Mouse (Mus musculus) stomach, postnatal 0 days (tissue): ENCODE measurements at regions not wholly inside any gene's neighbourhood (a gene's known extent, or its start where the extent isn't known, plus 50 kb on each side); places are given as distances from the start of the nearest gene placed in this dataset.

Experiments used
- ATAC-seq: fragments of 200-750 bp; cut with Nextera tagmentation; 2 replicates; pipeline ENCODE4 v1.8.0; 2017; ENCODE audit not compliant: low FRiP score, low TSS enrichment
- DNase-seq: peaks from one replicate; pipeline ENCODE4 v3.0.0-alpha.2; 2016; ENCODE audit warnings: low spot score
- H3K27ac ChIP-seq: fragments of 300-500 bp; sonication (generic); replicated peaks from 2 replicates; pipeline ENCODE4 v1.5.1; 2014; ENCODE audit warnings: mild to moderate bottlenecking, control low read depth
- H3K27me3 ChIP-seq: fragments of 300-500 bp; sonication (generic); 2 replicates; pipeline ENCODE4 v1.6.1; 2014; ENCODE audit warnings: low read length; ENCODE audit not compliant: control insufficient read depth, insufficient read depth
- H3K36me3 ChIP-seq: fragments of 300-500 bp; sonication (generic); 2 replicates; pipeline ENCODE4 v1.6.1; 2014; ENCODE audit warnings: low read length, mixed read lengths; ENCODE audit not compliant: control insufficient read depth, insufficient read depth
- H3K4me1 ChIP-seq: fragments of 300-500 bp; sonication (generic); replicated peaks from 2 replicates; pipeline ENCODE4 v1.6.1; 2014; ENCODE audit warnings: antibody characterized with exemption; ENCODE audit not compliant: control insufficient read depth, insufficient read depth
- H3K4me2 ChIP-seq: fragments of 300-500 bp; sonication (generic); replicated peaks from 2 replicates; pipeline ENCODE4 v1.6.1; 2014; ENCODE audit warnings: low read depth, mild to moderate bottlenecking, control low read depth, moderate library complexity
- H3K4me3 ChIP-seq: fragments of 300-500 bp; sonication (generic); 2 replicates; pipeline ENCODE4 v1.5.1; 2014; ENCODE audit warnings: low read depth, low read length, control low read depth
- H3K9ac ChIP-seq: fragments of 300-500 bp; sonication (generic); 2 replicates; pipeline ENCODE4 v1.6.1; 2014; ENCODE audit warnings: mild to moderate bottlenecking, low read length, control low read depth, mixed read lengths
- H3K9me3 ChIP-seq: fragments of 300-500 bp; sonication (generic); 2 replicates; pipeline ENCODE4 v1.6.1; 2016; ENCODE audit warnings: low read length; ENCODE audit not compliant: control insufficient read depth
- CTCF ChIP-seq: IDR thresholded peaks from 2 replicates; pipeline ENCODE4 v1.5.1; 2016; ENCODE audit warnings: antibody characterized with exemption, low read depth, mild to moderate bottlenecking, moderate library complexity
- EP300 ChIP-seq: optimal IDR thresholded peaks from 2 replicates; pipeline ENCODE3; 2016; ENCODE audit warnings: antibody characterized with exemption
- WGBS: fragments of 180-500 bp; shearing (Covaris S2); extraction: QIAGEN DNeasy Blood & Tissue Kit; methylation state at CpG from one replicate; pipeline ENCODE4 v1.1.7; 2014; 5-methylcytosine and 5-hydroxymethylcytosine counted together

GRCm38 (mm10) chr11:35044659-35045058, 76.4 kb upstream of the Slit3 start:
- H3K4me3 ChIP-seq = no peak overlapping the region
- H3K27ac ChIP-seq = no peak overlapping the region
- no peak overlapping the region for H3K4me2 ChIP-seq
- DNase-seq = no peak
- no peaks in the 10 kb centered on the region for H3K36me3 ChIP-seq
- TF ChIP-seq CTCF = no peak
- no peak for TF ChIP-seq EP300
- no peaks in the 10 kb centered on the region for H3K27me3 ChIP-seq
- no peak for ATAC-seq
- WGBS = 85% methylated on average over 1 of the region's 1 CpGs
- no peak overlapping the region for H3K9ac ChIP-seq
- no peaks in the 10 kb centered on the region for H3K4me1 ChIP-seq
- no peaks in the 10 kb centered on the region for H3K9me3 ChIP-seq

- no peak overlapping the region for H3K9ac ChIP-seq
- WGBS = 5% methylated on average over 8 of the region's 8 CpGs
- H3K4me2 ChIP-seq = no peak overlapping the region
- H3K4me1 ChIP-seq = 0 out of 2 replicates have a peak, but pooled peaks cover 2% of the 10 kb centered on the region
- TF ChIP-seq CTCF (no peak), EP300 (no peak)
- H3K9me3 ChIP-seq = no peaks in the 10 kb centered on the region
- H3K4me3 ChIP-seq = no peak overlapping the region
- no peak overlapping the region for H3K27ac ChIP-seq
- DNase-seq (no peak), ATAC-seq (no peak)
- H3K36me3 ChIP-seq = no peaks in the 10 kb centered on the region
- no peaks in the 10 kb centered on the region for H3K27me3 ChIP-seq
Measured at GRCm38 (mm10) chr11:35024448-35024847, 96.6 kb upstream of the Slit3 start.

DNA sequence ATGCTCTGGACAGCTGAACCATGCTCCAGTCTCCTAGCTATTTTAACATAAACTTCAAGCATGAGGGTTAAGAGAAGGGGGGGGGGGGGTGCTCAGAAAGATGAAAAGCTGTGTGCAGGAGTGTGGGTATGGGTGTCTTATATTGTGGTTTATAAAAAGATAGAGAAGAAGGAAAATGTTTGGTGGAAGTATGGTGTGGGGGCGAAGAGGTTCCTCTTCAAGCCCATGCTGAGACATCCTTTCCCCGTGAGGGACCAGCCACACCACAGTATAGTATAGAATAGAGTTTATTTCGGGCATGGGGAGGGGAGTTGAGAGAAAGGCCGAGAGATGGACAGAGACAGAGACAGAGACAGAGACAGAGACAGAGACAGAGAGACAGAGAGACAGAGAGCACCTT, 97.2 kb upstream of the Slit3 start:
- no peak for TF ChIP-seq EP300
- TF ChIP-seq CTCF = no peak
- no peak overlapping the region for H3K4me2 ChIP-seq
- no peaks in the 10 kb centered on the region for H3K9me3 ChIP-seq
- WGBS = 82% methylated on average over 4 of the region's 4 CpGs
- ATAC-seq = no peak
- no peak overlapping the region for H3K27ac ChIP-seq
- DNase-seq = no peak
- no peaks in the 10 kb centered on the region for H3K36me3 ChIP-seq
- H3K4me3 ChIP-seq = no peak overlapping the region
- 0 out of 2 replicates have a peak, but pooled peaks cover 2% of the 10 kb centered on the region for H3K4me1 ChIP-seq
- no peaks in the 10 kb centered on the region for H3K27me3 ChIP-seq
- no peak overlapping the region for H3K9ac ChIP-seq

- WGBS = 72% methylated on average over 3 of the region's 3 CpGs
- H3K4me3 ChIP-seq = no peak overlapping the region
- no peak for ATAC-seq
- DNase-seq = no peak
- H3K4me2 ChIP-seq = no peak overlapping the region
- no peaks in the 10 kb centered on the region for H3K36me3 ChIP-seq
- H3K27ac ChIP-seq = no peak overlapping the region
- no peaks in the 10 kb centered on the region for H3K9me3 ChIP-seq
- no peak for TF ChIP-seq EP300
- TF ChIP-seq CTCF = no peak
- H3K9ac ChIP-seq = no peak overlapping the region
- H3K27me3 ChIP-seq = no peaks in the 10 kb centered on the region
- 0 out of 2 replicates have a peak, but pooled peaks cover 2% of the 10 kb centered on the region for H3K4me1 ChIP-seq
Measured at GRCm38 (mm10) chr11:35021990-35022625, 98.9 kb upstream of the Slit3 start.

DNA sequence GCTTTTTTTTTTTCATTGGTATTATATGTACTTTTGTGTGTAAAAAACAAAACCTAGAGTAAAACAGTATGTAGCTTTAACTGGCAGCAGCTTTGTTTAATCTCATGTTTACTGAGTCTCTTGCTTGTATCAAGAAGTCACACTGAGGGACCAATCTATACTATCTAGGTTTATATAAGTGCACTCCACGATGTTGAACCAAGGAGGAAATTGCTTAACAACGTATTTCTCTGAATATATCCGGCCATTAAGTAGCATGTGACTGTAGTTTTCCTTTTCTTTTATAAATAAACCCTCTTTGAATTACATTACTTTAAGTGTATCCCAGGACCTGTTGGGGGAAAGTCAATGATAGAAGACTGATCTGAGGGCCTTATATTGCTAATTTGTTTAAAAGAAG, 104.0 kb upstream of the Slit3 start:
- Histone ChIP-seq H3K4me3 (no peak overlapping the region), H3K36me3 (no peaks in the 10 kb centered on the region), H3K4me1 (no peaks in the 10 kb centered on the region), H3K4me2 (no peak overlapping the region), H3K27me3 (no peaks in the 10 kb centered on the region), H3K9ac (no peak overlapping the region), H3K9me3 (no peaks in the 10 kb centered on the region), H3K27ac (no peak overlapping the region)
- no peak for TF ChIP-seq EP300
- TF ChIP-seq CTCF = no peak
- ATAC-seq (no peak), DNase-seq (no peak)
- 37% methylated on average over 3 of the region's 3 CpGs for whole genome bisulfite sequencing

GRCm38 (mm10) chr11:35011521-35012476, 109.2 kb upstream of the Slit3 start:
- H3K36me3 ChIP-seq = no peaks in the 10 kb centered on the region
- H3K27ac ChIP-seq = no peak overlapping the region
- ATAC-seq (no peak), DNase-seq (no peak)
- H3K9ac ChIP-seq = no peak overlapping the region
- H3K4me1 ChIP-seq = no peaks in the 10 kb centered on the region
- no peak overlapping the region for H3K4me2 ChIP-seq
- WGBS = 26% methylated on average over 24 of the region's 24 CpGs
- H3K4me3 ChIP-seq = no peak overlapping the region
- H3K9me3 ChIP-seq = no peaks in the 10 kb centered on the region
- TF ChIP-seq CTCF = no peak
- no peak for TF ChIP-seq EP300
- no peaks in the 10 kb centered on the region for H3K27me3 ChIP-seq
